Mouse (Mus musculus): Measurements from ENCODE around the gene Myoz1. TPM values are rescaled to one million over a fixed set of nuclear protein-coding genes. Genes with fewer than 3 reads are reported as not detected.

Gene Myoz1
- total RNA-seq, 1 experiment from 2014 or later, result not detected

GRCm38 (mm10) chr14:20674064-20674833 lies 17.9 kb upstream of the Myoz1 start, which contains the start of gene Sec24c:
Gene Sec24c, plus strand, starts transcription at chr14:20674308.
- ATAC-seq (replicated peaks; ENCODE audit: low read depth, poor library complexity, severe bottlenecking), result peak; percentile 89

GRCm38 (mm10) chr14:20673735-20674063 lies 17.4 kb upstream of the Myoz1 start:
- ATAC-seq (replicated peaks; ENCODE audit: low read depth, poor library complexity, severe bottlenecking), result peak; percentile 36

- no peak for ATAC-seq (replicated peaks; ENCODE audit: low read depth, poor library complexity, severe bottlenecking)
Observed at GRCm38 (mm10) chr14:20672990-20673389, 16.6 kb upstream of the Myoz1 start.

- ATAC-seq (replicated peaks; ENCODE audit: low read depth, poor library complexity, severe bottlenecking), result no peak
Observed at GRCm38 (mm10) chr14:20668154-20668810, 11.9 kb upstream of the Myoz1 start, which contains the start of gene Synpo2l. Gene Synpo2l, minus strand, starts transcription at chr14:20668354.

- no peak for ATAC-seq (replicated peaks; ENCODE audit: low read depth, poor library complexity, severe bottlenecking)
Observed at GRCm38 (mm10) chr14:20667469-20667868, 11.1 kb upstream of the Myoz1 start.

GRCm38 (mm10) chr14:20664436-20664835 lies 8.1 kb upstream of the Myoz1 start:
- ATAC-seq (replicated peaks; ENCODE audit: low read depth, poor library complexity, severe bottlenecking), result no peak

- ATAC-seq (replicated peaks; ENCODE audit: low read depth, poor library complexity, severe bottlenecking), result no peak
Observed at GRCm38 (mm10) chr14:20663601-20664000, 7.3 kb upstream of the Myoz1 start.

GRCm38 (mm10) chr14:20662740-20663139 lies 6.4 kb upstream of the Myoz1 start:
- no peak for ATAC-seq (replicated peaks; ENCODE audit: low read depth, poor library complexity, severe bottlenecking)

- no peak for ATAC-seq (replicated peaks; ENCODE audit: low read depth, poor library complexity, severe bottlenecking)
Observed at GRCm38 (mm10) chr14:20661661-20662331, 5.5 kb upstream of the Myoz1 start.

- peak; percentile 93 for ATAC-seq (replicated peaks; ENCODE audit: low read depth, poor library complexity, severe bottlenecking)
Observed at GRCm38 (mm10) chr14:20660827-20661660, 4.7 kb upstream of the Myoz1 start.

GRCm38 (mm10) chr14:20659687-20660086 lies 3.3 kb upstream of the Myoz1 start:
- no peak for ATAC-seq (replicated peaks; ENCODE audit: low read depth, poor library complexity, severe bottlenecking)

- ATAC-seq (replicated peaks; ENCODE audit: low read depth, poor library complexity, severe bottlenecking), result no peak
Observed at GRCm38 (mm10) chr14:20658902-20659301, 2.6 kb upstream of the Myoz1 start.

- ATAC-seq (replicated peaks; ENCODE audit: low read depth, poor library complexity, severe bottlenecking), result no peak; the same call in 1 of the 2 replicates
Observed at GRCm38 (mm10) chr14:20658326-20658725, 2.0 kb upstream of the Myoz1 start.

GRCm38 (mm10) chr14:20655731-20656130 lies 609 bp downstream of the Myoz1 start:
- no peak for ATAC-seq (replicated peaks; ENCODE audit: low read depth, poor library complexity, severe bottlenecking)

GRCm38 (mm10) chr14:20654690-20655421 lies 1.5 kb downstream of the Myoz1 start:
- peak; percentile 51; the same call in 1 of the 2 replicates for ATAC-seq (replicated peaks; ENCODE audit: low read depth, poor library complexity, severe bottlenecking)

- no peak for ATAC-seq (replicated peaks; ENCODE audit: low read depth, poor library complexity, severe bottlenecking)
Observed at GRCm38 (mm10) chr14:20651722-20652256, 4.6 kb downstream of the Myoz1 start.

- no peak for ATAC-seq (replicated peaks; ENCODE audit: low read depth, poor library complexity, severe bottlenecking)
Observed at GRCm38 (mm10) chr14:20651000-20651399, 5.3 kb downstream of the Myoz1 start.

GRCm38 (mm10) chr14:20646381-20646780 lies 10.0 kb downstream of the Myoz1 start:
- peak; percentile 88 for ATAC-seq (replicated peaks; ENCODE audit: low read depth, poor library complexity, severe bottlenecking)

GRCm38 (mm10) chr14:20645547-20645946 lies 10.8 kb downstream of the Myoz1 start:
- ATAC-seq (replicated peaks; ENCODE audit: low read depth, poor library complexity, severe bottlenecking), result no peak

All from common myeloid progenitor, adult 5-6 weeks (primary cell).